ENCODE assay signal across 15 mouse cellular contexts in the genomic region with DNA sequence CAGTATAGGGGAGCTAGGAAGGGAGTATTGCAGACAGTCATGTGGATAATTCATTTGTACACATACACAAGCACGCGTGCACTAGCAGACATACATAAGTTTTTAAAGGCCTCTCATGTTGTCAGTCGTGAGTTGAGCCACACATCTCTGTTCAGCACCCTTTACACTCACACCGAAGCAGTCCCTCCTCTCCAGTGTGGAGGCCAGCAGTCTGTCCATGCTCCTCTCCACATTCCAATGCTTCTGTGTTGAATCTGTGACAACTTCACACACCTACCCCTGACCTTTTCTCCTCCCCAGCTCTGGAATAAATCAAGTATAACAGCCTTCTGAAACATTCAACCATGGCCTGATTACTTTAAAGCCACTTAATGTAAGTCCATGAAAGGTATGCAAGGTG.
"Had no signal": no experiment of that assay in that cellular context is flagged by ENCODE, and none has a peak within 500 bp of the region (broad histone marks: within the 10 kb centered on the region; RNA-seq: fewer than 3 reads in every experiment).

No protein-coding gene starts in this region.

- H3K4me1 ChIP-seq: liver, embryonic 15.5 days; megakaryocyte, embryonic 14.5 days had no signal

- H3K9ac ChIP-seq: liver, embryonic 15.5 days; midbrain, embryonic 15.5 days; neural tube, embryonic 12.5 days had no signal

- H3K4me2 ChIP-seq: liver, embryonic 11.5 days; liver, embryonic 15.5 days; midbrain, embryonic 11.5 days; midbrain, embryonic 15.5 days; neural tube, embryonic 12.5 days had no signal

- H3K27ac ChIP-seq: liver, embryonic 15.5 days; macrophage; midbrain, embryonic 15.5 days; neural tube, embryonic 12.5 days had no signal

- H3K36me3 ChIP-seq: liver, embryonic 15.5 days; midbrain, embryonic 15.5 days; neural tube, embryonic 12.5 days had no signal

- H3K9me3 ChIP-seq: liver, embryonic 15.5 days; megakaryocyte, embryonic 14.5 days; midbrain, embryonic 15.5 days; neural tube, embryonic 12.5 days had no signal

- DNase-seq: kidney, postnatal 36 days; layer of hippocampus, adult 9-11 months; layer of hippocampus, postnatal 36 days; retina, postnatal 1 day; right cerebral cortex, postnatal 4 days; spleen, adult 18-20 months; thymus, adult 18-20 months; thymus, postnatal 14 days had no signal

- H3K27me3 ChIP-seq: liver, embryonic 15.5 days; midbrain, embryonic 15.5 days; neural tube, embryonic 12.5 days had no signal

- H3K4me3 ChIP-seq: liver, embryonic 15.5 days; megakaryocyte, embryonic 14.5 days; midbrain, embryonic 15.5 days; neural tube, embryonic 12.5 days had no signal

- ATAC-seq: midbrain, embryonic 15.5 days had no signal
